In the genomic region with DNA sequence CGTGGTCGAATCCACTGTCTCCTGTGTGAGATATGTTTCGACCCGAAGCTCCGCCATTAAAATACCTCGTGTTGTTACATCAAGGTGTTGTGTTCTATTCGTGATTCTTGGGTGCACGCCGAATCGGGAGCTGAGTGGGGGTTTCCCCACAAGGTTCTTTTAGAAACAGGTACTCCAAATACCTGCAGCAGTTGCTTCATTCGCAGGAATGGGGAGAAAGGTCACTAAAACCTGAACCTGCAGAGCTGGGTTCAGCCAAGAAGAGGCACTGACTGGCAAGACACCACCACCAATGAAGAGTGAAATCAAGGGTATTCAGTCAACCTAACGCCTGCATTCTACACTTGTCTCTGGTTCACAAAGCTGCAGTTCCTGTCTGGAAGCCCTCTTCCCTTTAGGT, we compare ENCODE assay signal across 15 mouse cellular contexts. TPM values are rescaled to one million over a fixed set of nuclear protein-coding genes. Genes with fewer than 3 reads are reported as not detected.
DNase-seq lines count a peak whose midpoint lies in the region; ATAC-seq and TF ChIP-seq lines count a peak whose summit lies in the region.
"Had no signal": no experiment of that assay in that cellular context is flagged by ENCODE, and none has a peak within 500 bp of the region (broad histone marks: within the 10 kb centered on the region; RNA-seq: fewer than 3 reads in every experiment).

No protein-coding gene starts in this region.

- 75% methylated on average over 12 of the region's 12 CpGs for WGBS in lung, adult 2 months
- WGBS in hindbrain, postnatal 0 days: 88% methylated on average over 8 of the region's 12 CpGs
- 90% methylated on average over 12 of the region's 12 CpGs for WGBS in midbrain, embryonic 12.5 days

- no peaks in the 10 kb centered on the region for H3K27me3 ChIP-seq in hindbrain, postnatal 0 days (ENCODE audit: insufficient read depth, low read length)
- no peaks in the 10 kb centered on the region for H3K27me3 ChIP-seq in midbrain, embryonic 12.5 days

- H3K4me2 ChIP-seq in hindbrain, postnatal 0 days (ENCODE audit: low read depth, low read length): peak overlapping the region; percentile 56
- 0 out of 2 replicates have a peak overlapping the region, but pooled peaks have one; percentile 55 for H3K4me2 ChIP-seq in midbrain, embryonic 12.5 days (replicated peaks)

- DNase-seq in lung, adult 18-20 months: peak; percentile 63 to 68
- no peak for DNase-seq in lung, adult 2 months
- DNase-seq in hindbrain, postnatal 0 days (ENCODE audit: low spot score): no peak
- no peak for DNase-seq in embryo, embryonic 11 days
- DNase-seq in urinary bladder, adult 2 months (ENCODE audit: low spot score): no peak
- no peak for DNase-seq in adrenal gland, adult 18-20 months (ENCODE audit: low spot score in 2 of 2)
- DNase-seq: heart, adult 11 months; layer of hippocampus, postnatal 36 days; right cerebral cortex, postnatal 25 days had no signal

- H3K9me3 ChIP-seq in hindbrain, postnatal 0 days (ENCODE audit: low read length): no peaks in the 10 kb centered on the region
- no peaks in the 10 kb centered on the region for H3K9me3 ChIP-seq in midbrain, embryonic 12.5 days

- peaks cover 6% of the 10 kb centered on the region for H3K4me1 ChIP-seq in lung, adult 2 months (ENCODE audit: control insufficient read depth, insufficient read depth, low read length)
- peaks cover 10% of the 10 kb centered on the region for H3K4me1 ChIP-seq in hindbrain, postnatal 0 days (ENCODE audit: insufficient read depth, low read length)
- H3K4me1 ChIP-seq in midbrain, embryonic 12.5 days: peaks cover 28% of the 10 kb centered on the region

- H3K36me3 ChIP-seq in hindbrain, postnatal 0 days (ENCODE audit: insufficient read depth, low read length): no peaks in the 10 kb centered on the region
- no peaks in the 10 kb centered on the region for H3K36me3 ChIP-seq in midbrain, embryonic 12.5 days

- TF ChIP-seq CTCF in lung, adult 2 months (IDR thresholded peaks at IDR 0.05; ENCODE audit: insufficient read depth, low read length): no peak
- no peak for TF ChIP-seq CTCF in hindbrain, postnatal 0 days (IDR thresholded peaks at IDR 0.05; ENCODE audit: low read depth)

- no peak overlapping the region for H3K4me3 ChIP-seq in lung, adult 2 months (replicated peaks; ENCODE audit: extremely low read depth, low read depth, low read length)
- H3K4me3 ChIP-seq in hindbrain, postnatal 0 days (ENCODE audit: low read length): no peak overlapping the region
- no peak overlapping the region for H3K4me3 ChIP-seq in midbrain, embryonic 12.5 days
- H3K4me3 ChIP-seq: erythroblast, embryonic 14.5 days; myocyte had no signal

- H3K9ac ChIP-seq in hindbrain, postnatal 0 days (replicated peaks; ENCODE audit: low read length): no peak overlapping the region
- 0 out of 2 replicates have a peak overlapping the region, but pooled peaks have one; percentile 46 for H3K9ac ChIP-seq in midbrain, embryonic 12.5 days (replicated peaks)

- no peak for TF ChIP-seq POLR2A in lung, adult 2 months (IDR thresholded peaks at IDR 0.05; ENCODE audit: borderline replicate concordance, extremely low read depth, low read depth, low read length)

- ATAC-seq in hindbrain, postnatal 0 days: no peak
- ATAC-seq in midbrain, embryonic 12.5 days (ENCODE audit: low FRiP score, low read depth): no peak

- H3K27ac ChIP-seq in hindbrain, postnatal 0 days: peak overlapping the region; percentile 82
- H3K27ac ChIP-seq in midbrain, embryonic 12.5 days (replicated peaks): peak overlapping the region; percentile 66

RNA-seq across cellular contexts. Expression of a gene that starts 1.0 kb away (rescaled TPM):
- 28.8 and 29.2 TPM in 2 replicates for polyA plus RNA-seq in lung, adult 2 months (2012; rRNA removed)
- total RNA-seq in hindbrain, postnatal 0 days (2014; rRNA removed): 177 and 178 TPM in 2 replicates
- polyA plus RNA-seq in hindbrain, postnatal 0 days (2015; fragmentation: Nextera tagmentation; extraction: Ambion mirVana): 160 and 172 TPM in 2 replicates
- polyA plus RNA-seq in midbrain, embryonic 12.5 days (2016; fragmentation: Nextera tagmentation; extraction: Ambion mirVana): 44.3 and 50.8 TPM in 2 replicates
- polyA plus RNA-seq in urinary bladder, adult 2 months (2012; rRNA removed): 32.9 and 36.7 TPM in 2 replicates
- total RNA-seq in adrenal gland, adult 18-20 months (2021): 10 to 100 TPM in 1 of 2 experiments, 1 to 10 TPM in 1; 8.5 to 12.6 TPM

RNA-seq across cellular contexts. Expression of a gene that starts 20.6 kb away (rescaled TPM):
- 18.4 and 20.3 TPM in 2 replicates for polyA plus RNA-seq in lung, adult 2 months (2012; rRNA removed)
- 18.6 and 29.1 TPM in 2 replicates for total RNA-seq in hindbrain, postnatal 0 days (2014; rRNA removed)
- polyA plus RNA-seq in hindbrain, postnatal 0 days (2015; fragmentation: Nextera tagmentation; extraction: Ambion mirVana): 31.2 and 33.9 TPM in 2 replicates
- 14.7 and 14.9 TPM in 2 replicates for polyA plus RNA-seq in midbrain, embryonic 12.5 days (2016; fragmentation: Nextera tagmentation; extraction: Ambion mirVana)
- 13.2 and 13.8 TPM in 2 replicates for polyA plus RNA-seq in urinary bladder, adult 2 months (2012; rRNA removed)
- 10 to 100 TPM; 19.2 to 38.5 TPM for total RNA-seq in adrenal gland, adult 18-20 months (2021)

RNA-seq across cellular contexts. Expression of a gene that starts 23.6 kb away (rescaled TPM):
- polyA plus RNA-seq in lung, adult 2 months (2012; rRNA removed): 0.05 TPM in 1 of 2 replicates, not detected in the other
- 0.11 and 0.16 TPM in 2 replicates for total RNA-seq in hindbrain, postnatal 0 days (2014; rRNA removed)
- polyA plus RNA-seq in hindbrain, postnatal 0 days (2015; fragmentation: Nextera tagmentation; extraction: Ambion mirVana): not detected in 2 replicates
- not detected in 2 replicates for polyA plus RNA-seq in midbrain, embryonic 12.5 days (2016; fragmentation: Nextera tagmentation; extraction: Ambion mirVana)
- not detected in 2 replicates for polyA plus RNA-seq in urinary bladder, adult 2 months (2012; rRNA removed)
- not detected for total RNA-seq in adrenal gland, adult 18-20 months (2021)
- total RNA-seq: common myeloid progenitor, adult 5-6 weeks; layer of hippocampus, postnatal 36 days; MEL had no signal
- polyA plus RNA-seq: erythroblast, embryonic 14.5 days; liver, embryonic 11.5 days; myocyte had no signal

RNA-seq across cellular contexts. Expression of a gene that starts 29.9 kb away (rescaled TPM):
- polyA plus RNA-seq in lung, adult 2 months (2012; rRNA removed): 0.40 TPM in 2 replicates
- total RNA-seq in hindbrain, postnatal 0 days (2014; rRNA removed): 0.14 and 1.8 TPM in 2 replicates
- polyA plus RNA-seq in hindbrain, postnatal 0 days (2015; fragmentation: Nextera tagmentation; extraction: Ambion mirVana): 0.68 and 1.2 TPM in 2 replicates
- polyA plus RNA-seq in midbrain, embryonic 12.5 days (2016; fragmentation: Nextera tagmentation; extraction: Ambion mirVana): 0.18 and 0.67 TPM in 2 replicates
- polyA plus RNA-seq in urinary bladder, adult 2 months (2012; rRNA removed): 0.72 and 0.74 TPM in 2 replicates
- total RNA-seq in adrenal gland, adult 18-20 months (2021): 1 to 10 TPM; 1.7 to 3.7 TPM
- total RNA-seq: common myeloid progenitor, adult 5-6 weeks had no signal
- polyA plus RNA-seq: myocyte had no signal

RNA-seq across cellular contexts. Expression of a gene that starts 30.5 kb away (rescaled TPM):
- polyA plus RNA-seq in lung, adult 2 months (2012; rRNA removed): not detected in 2 replicates
- total RNA-seq in hindbrain, postnatal 0 days (2014; rRNA removed): not detected in 2 replicates
- polyA plus RNA-seq in hindbrain, postnatal 0 days (2015; fragmentation: Nextera tagmentation; extraction: Ambion mirVana): not detected in 2 replicates
- polyA plus RNA-seq in midbrain, embryonic 12.5 days (2016; fragmentation: Nextera tagmentation; extraction: Ambion mirVana): not detected in 2 replicates
- polyA plus RNA-seq in urinary bladder, adult 2 months (2012; rRNA removed): not detected in 2 replicates
- not detected for total RNA-seq in adrenal gland, adult 18-20 months (2021)
- total RNA-seq: common myeloid progenitor, adult 5-6 weeks; MEL had no signal
- polyA plus RNA-seq: erythroblast, embryonic 14.5 days; liver, embryonic 11.5 days; myocyte had no signal

Comparison
In these comparisons a context has a peak if more than half of its experiments do, and no peak if none do; other contexts are left out.
1. DNase-seq: peak in lung, adult 18-20 months (2 of 2); none in lung, adult 2 months (single experiment), hindbrain, postnatal 0 days (single experiment), embryo, embryonic 11 days (single experiment), urinary bladder, adult 2 months (single experiment) and adrenal gland, adult 18-20 months (0 of 2).